Mouse (Mus musculus): ENCODE data around the gene Chad. TPM values are rescaled to one million over a fixed set of nuclear protein-coding genes. Genes with fewer than 3 reads are reported as not detected.
A peak's percentile ranks its signal among the peaks of the same experiment; 100 is the strongest.

The Chad gene
- polyA plus RNA-seq, 1 experiment from 2014 or later, result 17.3 TPM

- Histone ChIP-seq H3K9me3 (no peaks in the 10 kb centered on the region), H3K9ac (no peak overlapping the region), H3K27me3 (peaks cover 4% of the 10 kb centered on the region; the same call in 1 of the 2 replicates), H3K4me1 (no peaks in the 10 kb centered on the region), H3K36me3 (peaks cover 47% of the 10 kb centered on the region), H3K4me2 (replicated peaks) (no peak overlapping the region), H3K27ac (no peak overlapping the region), H3K4me3 (no peak overlapping the region)
- ATAC-seq (ENCODE audit: low FRiP score, low read depth), result no peak
- WGBS, result 91% methylated on average over 1 of the region's 1 CpGs
Measured at GRCm38 (mm10) chr11:94571850-94572249, 7.0 kb downstream of the Chad start.

- no peak for ATAC-seq (ENCODE audit: low FRiP score, low read depth)
Measured at GRCm38 (mm10) chr11:94574560-94574959, 9.7 kb downstream of the Chad start.

GRCm38 (mm10) chr11:94575036-94575435 lies 10.2 kb downstream of the Chad start:
- no peak overlapping the region for H3K4me3 ChIP-seq
- ATAC-seq (ENCODE audit: low FRiP score, low read depth), result no peak
- peaks cover 32% of the 10 kb centered on the region for H3K36me3 ChIP-seq
- H3K27me3 ChIP-seq, result no peaks in the 10 kb centered on the region
- no peak overlapping the region for H3K4me2 ChIP-seq (replicated peaks)
- no peak overlapping the region for H3K9ac ChIP-seq
- 73% methylated on average over 2 of the region's 2 CpGs for WGBS
- no peak overlapping the region for H3K27ac ChIP-seq
- no peaks in the 10 kb centered on the region for H3K9me3 ChIP-seq
- peaks cover 3% of the 10 kb centered on the region; the same call in 1 of the 2 replicates for H3K4me1 ChIP-seq

More at GRCm38 (mm10) chr11:94574560-94574959, 9.7 kb downstream of the Chad start:
- Histone ChIP-seq H3K9me3 (no peaks in the 10 kb centered on the region), H3K9ac (no peak overlapping the region), H3K36me3 (peaks cover 35% of the 10 kb centered on the region), H3K27ac (no peak overlapping the region), H3K4me3 (no peak overlapping the region), H3K4me2 (replicated peaks) (no peak overlapping the region), H3K4me1 (peaks cover 3% of the 10 kb centered on the region; the same call in 1 of the 2 replicates), H3K27me3 (no peaks in the 10 kb centered on the region)
- 20% methylated on average over 6 of the region's 7 CpGs for WGBS

GRCm38 (mm10) chr11:94576361-94576760 lies 11.5 kb downstream of the Chad start:
- no peak for ATAC-seq (ENCODE audit: low FRiP score, low read depth)
- no peaks in the 10 kb centered on the region for H3K9me3 ChIP-seq
- H3K4me2 ChIP-seq (replicated peaks), result no peak overlapping the region
- H3K9ac ChIP-seq, result no peak overlapping the region
- H3K4me1 ChIP-seq, result peaks cover 3% of the 10 kb centered on the region; the same call in 1 of the 2 replicates
- H3K36me3 ChIP-seq, result peaks cover 18% of the 10 kb centered on the region
- no peak overlapping the region for H3K4me3 ChIP-seq
- H3K27ac ChIP-seq, result no peak overlapping the region
- no peaks in the 10 kb centered on the region for H3K27me3 ChIP-seq
- 93% methylated on average over 9 of the region's 9 CpGs for WGBS

GRCm38 (mm10) chr11:94580111-94580740 lies 15.4 kb downstream of the Chad start:
- no peak overlapping the region for H3K4me3 ChIP-seq
- H3K9me3 ChIP-seq, result no peaks in the 10 kb centered on the region
- ATAC-seq (ENCODE audit: low FRiP score, low read depth), result no peak

GRCm38 (mm10) chr11:94585091-94585490 lies 20.2 kb downstream of the Chad start:
- peak overlapping the region; percentile 22; the same call in 1 of the 2 replicates for H3K27ac ChIP-seq
- no peaks in the 10 kb centered on the region for H3K9me3 ChIP-seq
- no peak overlapping the region for H3K4me3 ChIP-seq
- ATAC-seq (ENCODE audit: low FRiP score, low read depth), result peak; percentile 78
- H3K9ac ChIP-seq, result no peak overlapping the region
- H3K36me3 ChIP-seq, result no peaks in the 10 kb centered on the region
- peaks cover 11% of the 10 kb centered on the region for H3K4me1 ChIP-seq
- no peak overlapping the region for H3K4me2 ChIP-seq (replicated peaks)
- no peaks in the 10 kb centered on the region for H3K27me3 ChIP-seq
- WGBS, result 48% methylated on average over 9 of the region's 9 CpGs

More at GRCm38 (mm10) chr11:94580111-94580740, 15.4 kb downstream of the Chad start:
- Histone ChIP-seq H3K36me3 (peaks cover 10% of the 10 kb centered on the region; the same call in 1 of the 2 replicates), H3K27me3 (no peaks in the 10 kb centered on the region), H3K9ac (no peak overlapping the region), H3K27ac (no peak overlapping the region), H3K4me2 (replicated peaks) (no peak overlapping the region), H3K4me1 (peaks cover 12% of the 10 kb centered on the region)
- 90% methylated on average over 5 of the region's 5 CpGs for WGBS

GRCm38 (mm10) chr11:94587511-94587910 lies 22.7 kb downstream of the Chad start:
- no peaks in the 10 kb centered on the region for H3K36me3 ChIP-seq
- 78% methylated on average over 6 of the region's 6 CpGs for WGBS
- no peak overlapping the region for H3K27ac ChIP-seq
- H3K9ac ChIP-seq, result no peak overlapping the region
- H3K4me2 ChIP-seq (replicated peaks), result no peak overlapping the region
- no peaks in the 10 kb centered on the region for H3K9me3 ChIP-seq
- ATAC-seq (ENCODE audit: low FRiP score, low read depth), result no peak
- no peaks in the 10 kb centered on the region for H3K27me3 ChIP-seq
- peaks cover 23% of the 10 kb centered on the region for H3K4me1 ChIP-seq
- no peak overlapping the region for H3K4me3 ChIP-seq

- H3K4me3 ChIP-seq, result no peak overlapping the region
- H3K9me3 ChIP-seq, result no peaks in the 10 kb centered on the region
- peaks cover 21% of the 10 kb centered on the region for H3K4me1 ChIP-seq
- H3K27me3 ChIP-seq, result no peaks in the 10 kb centered on the region
- no peak overlapping the region for H3K27ac ChIP-seq
- peaks cover 3% of the 10 kb centered on the region; the same call in 1 of the 2 replicates for H3K36me3 ChIP-seq
- H3K4me2 ChIP-seq (replicated peaks), result no peak overlapping the region
- no peak for ATAC-seq (ENCODE audit: low FRiP score, low read depth)
- 76% methylated on average over 7 of the region's 7 CpGs for WGBS
- H3K9ac ChIP-seq, result no peak overlapping the region
Measured at GRCm38 (mm10) chr11:94596311-94596852, 31.5 kb downstream of the Chad start.

- Histone ChIP-seq H3K4me1 (peaks cover 21% of the 10 kb centered on the region), H3K27me3 (no peaks in the 10 kb centered on the region), H3K9ac (no peak overlapping the region), H3K4me3 (no peak overlapping the region), H3K27ac (no peak overlapping the region), H3K9me3 (no peaks in the 10 kb centered on the region), H3K36me3 (peaks cover 3% of the 10 kb centered on the region; the same call in 1 of the 2 replicates), H3K4me2 (replicated peaks) (no peak overlapping the region)
- ATAC-seq (ENCODE audit: low FRiP score, low read depth), result no peak
- WGBS, result 73% methylated on average over 4 of the region's 4 CpGs
Measured at GRCm38 (mm10) chr11:94597319-94597718, 32.5 kb downstream of the Chad start.

GRCm38 (mm10) chr11:94598437-94599120 lies 33.7 kb downstream of the Chad start:
- Histone ChIP-seq H3K36me3 (peaks cover 3% of the 10 kb centered on the region; the same call in 1 of the 2 replicates), H3K27me3 (no peaks in the 10 kb centered on the region), H3K9ac (no peak overlapping the region), H3K4me3 (no peak overlapping the region), H3K27ac (no peak overlapping the region), H3K4me1 (peaks cover 22% of the 10 kb centered on the region), H3K9me3 (no peaks in the 10 kb centered on the region), H3K4me2 (replicated peaks) (no peak overlapping the region)
- 70% methylated on average over 6 of the region's 6 CpGs for WGBS
- no peak for ATAC-seq (ENCODE audit: low FRiP score, low read depth)

- no peaks in the 10 kb centered on the region for H3K9me3 ChIP-seq
- ATAC-seq (ENCODE audit: low FRiP score, low read depth), result no peak
- peaks cover 22% of the 10 kb centered on the region for H3K4me1 ChIP-seq
- H3K36me3 ChIP-seq, result peaks cover 3% of the 10 kb centered on the region; the same call in 1 of the 2 replicates
- H3K4me3 ChIP-seq, result peak overlapping the region; percentile 64; the same call in 1 of the 2 replicates
- H3K9ac ChIP-seq, result no peak overlapping the region
- 94% methylated on average over 7 of the region's 7 CpGs for WGBS
- H3K4me2 ChIP-seq (replicated peaks), result peak overlapping the region; percentile 78
- no peak overlapping the region for H3K27ac ChIP-seq
- H3K27me3 ChIP-seq, result no peaks in the 10 kb centered on the region
Measured at GRCm38 (mm10) chr11:94600447-94600846, 35.6 kb downstream of the Chad start.

Measured in limb, embryonic 13.5 days (tissue).